In genomic region chr11:52227053-52227452, GRCm38 (mm10) we compare ENCODE assay signal across 28 mouse cellular contexts. TPM values are rescaled to one million over a fixed set of nuclear protein-coding genes. Genes with fewer than 3 reads are reported as not detected.
A peak's percentile ranks its signal among the peaks of the same experiment; 100 is the strongest.
DNase-seq lines count a peak whose midpoint lies in the region; ATAC-seq and TF ChIP-seq lines count a peak whose summit lies in the region.
"Had no signal": no experiment of that assay in that cellular context is flagged by ENCODE, and none has a peak within 500 bp of the region (broad histone marks: within the 10 kb centered on the region; RNA-seq: fewer than 3 reads in every experiment).

No protein-coding gene starts in this region.

- H3K27ac ChIP-seq in intestine, embryonic 16.5 days (ENCODE audit: low read length) = 0 out of 2 replicates have a peak overlapping the region, but pooled peaks have one; percentile 21
- H3K27ac ChIP-seq in intestine, embryonic 15.5 days = no peak overlapping the region
- H3K27ac ChIP-seq: embryonic facial prominence, embryonic 13.5 days; forebrain, embryonic 10.5 days; forebrain, embryonic 13.5 days; gastrocnemius, adult 2 months; heart, embryonic 15.5 days; hindbrain, embryonic 10.5 days; hindbrain, embryonic 13.5 days had no signal

- H3K27me3 ChIP-seq in intestine, embryonic 16.5 days (replicated peaks; ENCODE audit: control insufficient read depth, insufficient read depth, low read length) = no peaks in the 10 kb centered on the region
- H3K27me3 ChIP-seq in intestine, embryonic 15.5 days (replicated peaks) = no peaks in the 10 kb centered on the region
- no peaks in the 10 kb centered on the region for H3K27me3 ChIP-seq in E14TG2a.4 (ENCODE audit: insufficient read depth, low read length)

- 70% methylated on average over 3 of the region's 3 CpGs for WGBS in intestine, embryonic 16.5 days
- WGBS in intestine, embryonic 15.5 days = 82% methylated on average over 3 of the region's 3 CpGs

- H3K4me3 ChIP-seq in intestine, embryonic 16.5 days (ENCODE audit: low read length) = no peak overlapping the region
- H3K4me3 ChIP-seq in intestine, embryonic 15.5 days (replicated peaks) = no peak overlapping the region
- peak overlapping the region; percentile 2; the same call in 1 of the 2 replicates for H3K4me3 ChIP-seq in E14TG2a.4 (replicated peaks; ENCODE audit: low read length)
- H3K4me3 ChIP-seq: embryonic facial prominence, embryonic 13.5 days; forebrain, embryonic 10.5 days; forebrain, embryonic 13.5 days; gastrocnemius, adult 2 months; heart, embryonic 12.5 days; heart, embryonic 15.5 days; hindbrain, embryonic 10.5 days; hindbrain, embryonic 13.5 days had no signal

- H3K9ac ChIP-seq in intestine, embryonic 16.5 days (ENCODE audit: low read depth, low read length) = no peak overlapping the region
- H3K9ac ChIP-seq in intestine, embryonic 15.5 days = no peak overlapping the region
- H3K9ac ChIP-seq: embryonic facial prominence, embryonic 13.5 days; forebrain, embryonic 13.5 days; heart, embryonic 12.5 days; heart, embryonic 15.5 days; hindbrain, embryonic 13.5 days had no signal

- no peak for ATAC-seq in intestine, embryonic 16.5 days
- ATAC-seq in intestine, embryonic 15.5 days = no peak
- ATAC-seq: CD4-positive, CD25-positive, alpha-beta regulatory T cell, adult 4 months; forebrain, embryonic 13.5 days; forebrain, embryonic 16.5 days; hindbrain, embryonic 16.5 days; intestine, postnatal 0 days had no signal

- TF ChIP-seq CTCF in E14TG2a.4 (conservative IDR thresholded peaks at IDR 0.05; ENCODE audit: low read length) = no peak

- peak; percentile 64 for DNase-seq in kidney, adult 9 months
- DNase-seq in kidney, postnatal 4 days = no peak
- peak; percentile 13 for DNase-seq in brain, adult 2 months (ENCODE audit: low read depth, low spot score)
- no peak for DNase-seq in liver
- DNase-seq: B cell, adult 2 months; cerebellum, adult 18-20 months; cerebellum, adult 9-10 months; cerebellum, postnatal 14 days; gastrocnemius, adult 2 months; gastrocnemius, postnatal 14 days; heart, postnatal 10 days; heart, postnatal 36 days had no signal

- H3K4me1 ChIP-seq in intestine, embryonic 16.5 days (ENCODE audit: control insufficient read depth, insufficient read depth, low read length) = 0 out of 2 replicates have a peak, but pooled peaks cover 11% of the 10 kb centered on the region
- peaks cover 7% of the 10 kb centered on the region for H3K4me1 ChIP-seq in intestine, embryonic 15.5 days (replicated peaks)
- peaks cover 84% of the 10 kb centered on the region for H3K4me1 ChIP-seq in E14TG2a.4 (replicated peaks; ENCODE audit: low read depth, low read length)

- no peak overlapping the region for H3K4me2 ChIP-seq in intestine, embryonic 16.5 days (ENCODE audit: low read depth, low read length)
- no peak overlapping the region for H3K4me2 ChIP-seq in intestine, embryonic 15.5 days (replicated peaks)
- H3K4me2 ChIP-seq: embryonic facial prominence, embryonic 13.5 days; forebrain, embryonic 13.5 days; heart, embryonic 12.5 days; heart, embryonic 15.5 days; hindbrain, embryonic 13.5 days had no signal

- H3K36me3 ChIP-seq in intestine, embryonic 16.5 days (ENCODE audit: control insufficient read depth, insufficient read depth, low read length) = no peaks in the 10 kb centered on the region
- H3K36me3 ChIP-seq in intestine, embryonic 15.5 days = no peaks in the 10 kb centered on the region
- H3K36me3 ChIP-seq in E14TG2a.4 (ENCODE audit: insufficient read depth, low read length) = no peaks in the 10 kb centered on the region
- H3K36me3 ChIP-seq: embryonic facial prominence, embryonic 13.5 days; forebrain, embryonic 10.5 days; heart, embryonic 12.5 days; heart, embryonic 15.5 days; hindbrain, embryonic 10.5 days; hindbrain, embryonic 13.5 days had no signal

- H3K9me3 ChIP-seq in intestine, embryonic 16.5 days (ENCODE audit: control insufficient read depth, low read length) = no peaks in the 10 kb centered on the region
- H3K9me3 ChIP-seq in intestine, embryonic 15.5 days = no peaks in the 10 kb centered on the region
- no peaks in the 10 kb centered on the region for H3K9me3 ChIP-seq in E14TG2a.4 (ENCODE audit: low read length)
- H3K9me3 ChIP-seq: embryonic facial prominence, embryonic 13.5 days; forebrain, embryonic 10.5 days; forebrain, embryonic 13.5 days; heart, embryonic 12.5 days; heart, embryonic 15.5 days; hindbrain, embryonic 10.5 days; hindbrain, embryonic 13.5 days had no signal

RNA-seq across cellular contexts. Expression of gene Skp1a, which starts 4.7 kb away (rescaled TPM):
- 708 and 723 TPM in 2 replicates for polyA plus RNA-seq in intestine, embryonic 16.5 days (2015; fragmentation: Nextera tagmentation; extraction: Ambion mirVana)
- polyA plus RNA-seq in intestine, embryonic 15.5 days (2015; fragmentation: Nextera tagmentation; extraction: Ambion mirVana) = 720 and 848 TPM in 2 replicates

RNA-seq across cellular contexts. Expression of gene Olfr1371, which starts 13.3 kb away (rescaled TPM):
- polyA plus RNA-seq in intestine, embryonic 16.5 days (2015; fragmentation: Nextera tagmentation; extraction: Ambion mirVana) = not detected in 2 replicates
- polyA plus RNA-seq in intestine, embryonic 15.5 days (2015; fragmentation: Nextera tagmentation; extraction: Ambion mirVana) = not detected in 2 replicates
- polyA plus RNA-seq: adrenal gland, adult 2 months; CD4-positive, CD25-positive, alpha-beta regulatory T cell, adult 4 months; embryonic facial prominence, embryonic 13.5 days; forebrain, embryonic 10.5 days; forebrain, embryonic 13.5 days; forebrain, embryonic 16.5 days; frontal cortex, adult 2 months; heart, embryonic 12.5 days; heart, embryonic 15.5 days; hindbrain, embryonic 10.5 days; hindbrain, embryonic 13.5 days; hindbrain, embryonic 16.5 days; intestine, postnatal 0 days had no signal

RNA-seq across cellular contexts. Expression of gene Tcf7, which starts 55.8 kb away (rescaled TPM):
- polyA plus RNA-seq in intestine, embryonic 16.5 days (2015; fragmentation: Nextera tagmentation; extraction: Ambion mirVana) = 2.9 and 3.4 TPM in 2 replicates
- polyA plus RNA-seq in intestine, embryonic 15.5 days (2015; fragmentation: Nextera tagmentation; extraction: Ambion mirVana) = 6.9 and 8.2 TPM in 2 replicates

Comparison
In these comparisons a context has a peak if more than half of its experiments do, and no peak if none do; other contexts are left out.
1. DNase-seq: peak in kidney, adult 9 months (single experiment) and brain, adult 2 months (single experiment); none in kidney, postnatal 4 days (0 of 2) and liver (single experiment).